Mouse (Mus musculus): Measurements from ENCODE around the gene Snx15.
"Not testable (repeated sequence)": the region's sequence is repeated elsewhere in the genome, so short reads cannot be mapped to it uniquely, and the experiment has no call there.

Snx15 gene

GRCm38 (mm10) chr19:6127760-6128341 lies at the start of gene Snx15:
Gene Snx15, minus strand, starts transcription at chr19:6128304.
- in situ Hi-C loops (cut with MseI, MboI): loop anchor here in 1 of 2 experiments (10.0 kb wide), 1 partner anchor 163 kb away; the partner anchor contains the start of gene Pola2

GRCm38 (mm10) chr19:6174771-6175170 lies 46.7 kb upstream of the Snx15 start:
- in situ Hi-C loops (cut with MseI, MboI): no loop called here

- in situ Hi-C loops (cut with MseI, MboI): no loop called here
Measured at GRCm38 (mm10) chr19:6171215-6171614, 43.1 kb upstream of the Snx15 start.

GRCm38 (mm10) chr19:6166750-6167149 lies 38.6 kb upstream of the Snx15 start:
- in situ Hi-C loops (cut with MseI, MboI): no loop called here

GRCm38 (mm10) chr19:6163872-6164547 lies 35.9 kb upstream of the Snx15 start:
- in situ Hi-C loops (cut with MseI, MboI): no loop called here

- in situ Hi-C loops (cut with MseI, MboI): no loop called here
Measured at GRCm38 (mm10) chr19:6157220-6157619, 29.1 kb upstream of the Snx15 start.

GRCm38 (mm10) chr19:6156372-6156771 lies 28.3 kb upstream of the Snx15 start:
- in situ Hi-C loops (cut with MseI, MboI): no loop called here

GRCm38 (mm10) chr19:6155174-6155573 lies 27.1 kb upstream of the Snx15 start:
- in situ Hi-C loops (cut with MseI, MboI): no loop called here

- in situ Hi-C loops (cut with MseI, MboI): no loop called here
Measured at GRCm38 (mm10) chr19:6144842-6145241, 16.7 kb upstream of the Snx15 start.

GRCm38 (mm10) chr19:6141394-6141749 lies 13.3 kb upstream of the Snx15 start, which contains the start of gene Arl2:
Gene Arl2, minus strand, starts transcription at chr19:6141548.
- in situ Hi-C loops (cut with MseI, MboI): no loop called here

GRCm38 (mm10) chr19:6140678-6141393 lies 12.7 kb upstream of the Snx15 start, which contains the start of gene Batf2:
Gene Batf2, plus strand, starts transcription at chr19:6140983.
- in situ Hi-C loops (cut with MseI, MboI): no loop called here

- in situ Hi-C loops (cut with MseI, MboI): no loop called here
Measured at GRCm38 (mm10) chr19:6140374-6140677, 12.2 kb upstream of the Snx15 start.

- in situ Hi-C loops (cut with MseI, MboI): no loop called here
Measured at GRCm38 (mm10) chr19:6139701-6140100, 11.6 kb upstream of the Snx15 start.

- in situ Hi-C loops (cut with MseI, MboI): no loop called here
Measured at GRCm38 (mm10) chr19:6136397-6136796, 8.3 kb upstream of the Snx15 start.

GRCm38 (mm10) chr19:6133197-6133596 lies 5.1 kb upstream of the Snx15 start:
- in situ Hi-C loops (cut with MseI, MboI): not testable (repeated sequence)

- in situ Hi-C loops (cut with MseI, MboI): no loop called here
Measured at GRCm38 (mm10) chr19:6132171-6132827, 4.2 kb upstream of the Snx15 start.

GRCm38 (mm10) chr19:6130414-6131128 lies 2.5 kb upstream of the Snx15 start:
- in situ Hi-C loops (cut with MseI, MboI): not testable (repeated sequence)

GRCm38 (mm10) chr19:6126789-6127580 lies 1.1 kb downstream of the Snx15 start:
- in situ Hi-C loops (cut with MseI, MboI): loop anchor here in 1 of 2 experiments (10.0 kb wide), 1 partner anchor 162 kb away; the partner anchor contains the start of gene Pola2

- in situ Hi-C loops (cut with MseI, MboI): loop anchor here in 1 of 2 experiments (10.0 kb wide), 1 partner anchor 161 kb away; the partner anchor contains the start of gene Pola2
Measured at GRCm38 (mm10) chr19:6126289-6126688, 1.8 kb downstream of the Snx15 start.

- in situ Hi-C loops (cut with MseI, MboI): loop anchor here in 1 of 2 experiments (10.0 kb wide), 1 partner anchor 160 kb away; the partner anchor contains the start of gene Pola2
Measured at GRCm38 (mm10) chr19:6124898-6125297, 3.2 kb downstream of the Snx15 start.
